Mouse (Mus musculus): ENCODE results near the gene Saa3.
A peak's percentile ranks its signal among the peaks of the same experiment; 100 is the strongest.

- peak; percentile 89 for TF ChIP-seq CTCF (IDR thresholded peaks at IDR 0.05; ENCODE audit: low read depth, low read length)
- TF ChIP-seq POLR2A (IDR thresholded peaks at IDR 0.05; ENCODE audit: insufficient read depth, low read length): no peak
- no peak for TF ChIP-seq EP300 (IDR thresholded peaks at IDR 0.05; ENCODE audit: insufficient read depth, low read depth, low read length)
Observed at GRCm38 (mm10) chr7:46665236-46665635, 50.3 kb downstream of the Saa3 start.

All from ES-Bruce4 (cell line).